Mouse (Mus musculus): ENCODE results near the gene Fthl17b. TPM values are rescaled to one million over a fixed set of nuclear protein-coding genes. Genes with fewer than 3 reads are reported as not detected.
A peak's percentile ranks its signal among the peaks of the same experiment; 100 is the strongest.
"Not testable (repeated sequence)": the region's sequence is repeated elsewhere in the genome, so short reads cannot be mapped to it uniquely, and the experiment has no call there.

Gene Fthl17b
- total RNA-seq (2014; rRNA removed) (not detected in 2 replicates), polyA plus RNA-seq (2015; fragmentation: Nextera tagmentation; extraction: Ambion mirVana) (not detected in 2 replicates)

- H3K4me2 ChIP-seq (ENCODE audit: low read depth, low read length, poor library complexity, severe bottlenecking); DNase-seq (ENCODE audit: low spot score); H3K27me3 ChIP-seq (ENCODE audit: insufficient read depth, low read length); ATAC-seq (ENCODE audit: low FRiP score); H3K4me3 ChIP-seq (ENCODE audit: low read depth, low read length); H3K4me1 ChIP-seq (ENCODE audit: insufficient read depth, low read length); H3K9me3 ChIP-seq (ENCODE audit: low read length); H3K36me3 ChIP-seq (ENCODE audit: insufficient read depth, low read length); H3K27ac ChIP-seq (ENCODE audit: low read depth, low read length); H3K9ac ChIP-seq (replicated peaks; ENCODE audit: low read length, poor library complexity, severe bottlenecking): not testable (repeated sequence)
- WGBS: 93% methylated on average over 4 of the region's 11 CpGs
Measured at GRCm38 (mm10) chrX:8962875-8963274, at the start of gene Fthl17b. TSS of gene Fthl17b (minus strand) at chrX:8962975.

DNA sequence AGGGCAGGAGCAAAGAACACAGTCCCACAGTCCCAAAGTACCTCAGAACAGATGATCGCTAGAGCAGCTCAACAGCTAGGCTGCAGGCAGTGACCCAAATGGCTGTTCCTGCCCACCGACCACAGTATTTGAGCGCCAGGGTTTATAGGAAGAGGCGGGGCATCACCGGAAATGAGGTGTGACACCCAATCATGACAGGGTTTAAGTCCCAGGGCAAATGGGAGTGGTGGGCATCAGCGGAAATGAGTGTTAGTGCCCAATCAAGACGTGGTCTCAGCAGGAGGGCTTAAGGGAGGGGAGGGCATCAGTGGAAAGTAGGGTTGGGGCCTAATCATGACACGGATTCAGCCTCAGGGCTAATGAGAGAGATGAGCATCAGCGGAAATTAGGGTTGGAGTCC, 23.9 kb upstream of the Fthl17b start, which contains the start of gene Fthl17d:
Gene Fthl17d, minus strand, starts transcription at position 101 of the 400 bp plus-strand sequence.
- H3K27me3 ChIP-seq (ENCODE audit: insufficient read depth, low read length); H3K36me3 ChIP-seq (ENCODE audit: insufficient read depth, low read length); H3K4me2 ChIP-seq (ENCODE audit: low read depth, low read length, poor library complexity, severe bottlenecking); H3K27ac ChIP-seq (ENCODE audit: low read depth, low read length); ATAC-seq (ENCODE audit: low FRiP score); DNase-seq (ENCODE audit: low spot score); H3K9me3 ChIP-seq (ENCODE audit: low read length); H3K4me3 ChIP-seq (ENCODE audit: low read depth, low read length); H3K9ac ChIP-seq (replicated peaks; ENCODE audit: low read length, poor library complexity, severe bottlenecking); H3K4me1 ChIP-seq (ENCODE audit: insufficient read depth, low read length): not testable (repeated sequence)
- no CpG with 5 or more reads among the region's 9 CpGs for WGBS

GRCm38 (mm10) chrX:8976459-8976858, 13.7 kb upstream of the Fthl17b start, which contains the start of gene Fthl17c:
TSS of gene Fthl17c (minus strand) at chrX:8976559.
- not testable (repeated sequence) for H3K36me3 ChIP-seq (ENCODE audit: insufficient read depth, low read length); H3K4me3 ChIP-seq (ENCODE audit: low read depth, low read length); H3K9ac ChIP-seq (replicated peaks; ENCODE audit: low read length, poor library complexity, severe bottlenecking); H3K27me3 ChIP-seq (ENCODE audit: insufficient read depth, low read length); ATAC-seq (ENCODE audit: low FRiP score); H3K9me3 ChIP-seq (ENCODE audit: low read length); DNase-seq (ENCODE audit: low spot score); H3K27ac ChIP-seq (ENCODE audit: low read depth, low read length); H3K4me2 ChIP-seq (ENCODE audit: low read depth, low read length, poor library complexity, severe bottlenecking); H3K4me1 ChIP-seq (ENCODE audit: insufficient read depth, low read length)
- no CpG with 5 or more reads among the region's 11 CpGs for WGBS

GRCm38 (mm10) chrX:8964618-8965017, 1.8 kb upstream of the Fthl17b start:
- H3K4me3 ChIP-seq (ENCODE audit: low read depth, low read length); ATAC-seq (ENCODE audit: low FRiP score); DNase-seq (ENCODE audit: low spot score); H3K36me3 ChIP-seq (ENCODE audit: insufficient read depth, low read length); H3K4me1 ChIP-seq (ENCODE audit: insufficient read depth, low read length); H3K9me3 ChIP-seq (ENCODE audit: low read length); H3K4me2 ChIP-seq (ENCODE audit: low read depth, low read length, poor library complexity, severe bottlenecking); H3K27me3 ChIP-seq (ENCODE audit: insufficient read depth, low read length); H3K27ac ChIP-seq (ENCODE audit: low read depth, low read length); H3K9ac ChIP-seq (replicated peaks; ENCODE audit: low read length, poor library complexity, severe bottlenecking): not testable (repeated sequence)
- TF ChIP-seq CTCF (IDR thresholded peaks at IDR 0.05): peak; percentile 30; the same call in 1 of the 2 replicates
- WGBS: 49% methylated on average over 4 of the region's 4 CpGs

DNA sequence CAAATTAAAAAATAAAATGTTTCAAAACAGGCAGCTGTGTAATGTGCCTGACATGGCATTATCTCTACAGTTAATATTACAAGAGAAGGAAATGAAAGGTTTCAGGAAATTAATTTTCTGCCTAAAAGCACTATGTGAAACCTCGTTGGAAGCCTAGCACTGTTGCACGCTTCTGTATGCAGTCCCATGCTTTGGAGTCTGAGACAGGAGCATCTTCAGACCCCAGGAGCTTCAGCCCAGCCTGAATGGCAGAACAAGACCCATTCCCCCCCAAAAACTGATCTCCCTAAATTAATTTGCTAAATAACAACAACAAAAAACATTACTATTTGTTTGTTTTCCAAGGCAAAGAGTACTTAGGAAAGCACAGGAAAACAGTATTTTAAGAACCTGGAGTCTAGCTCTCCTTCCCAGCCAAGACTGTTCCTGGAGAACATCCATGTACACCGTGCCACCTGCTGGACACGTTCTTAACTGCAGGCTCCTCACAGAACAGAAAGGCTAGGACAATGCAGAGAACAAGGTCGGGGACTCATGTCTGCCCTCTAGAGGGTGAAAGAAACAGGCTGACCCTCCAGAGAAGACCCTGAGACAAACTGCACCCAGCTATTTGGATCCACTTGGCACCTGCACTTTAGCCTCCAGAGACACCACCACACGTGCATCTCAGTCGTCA, 14.5 kb downstream of the Fthl17b start:
- ATAC-seq (ENCODE audit: low FRiP score): peak; percentile 71; the same call in 1 of the 2 replicates
- 20% methylated on average over 7 of the region's 7 CpGs for WGBS

DNA sequence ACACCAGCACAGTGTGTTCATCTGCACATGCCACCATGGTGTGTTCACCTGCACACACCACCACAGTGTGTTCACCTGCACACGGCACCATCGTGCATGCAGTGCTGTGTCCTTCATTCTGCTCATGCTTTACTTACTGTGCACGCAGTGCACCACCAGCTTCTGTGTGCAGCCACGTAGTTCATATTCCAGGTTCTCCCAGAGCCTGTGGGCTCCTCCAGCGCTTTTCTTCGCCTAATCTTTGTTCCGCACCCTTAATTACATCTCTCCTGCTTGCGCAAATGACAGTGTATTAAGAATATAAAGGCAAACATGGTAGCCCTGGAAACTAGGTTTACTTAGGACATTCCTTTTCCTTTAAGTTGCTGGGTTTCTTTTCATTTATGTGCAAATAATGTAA, 18.7 kb downstream of the Fthl17b start:
- TF ChIP-seq CTCF (IDR thresholded peaks at IDR 0.05): no peak
- no peaks in the 10 kb centered on the region for H3K4me1 ChIP-seq (ENCODE audit: insufficient read depth, low read length)
- no peaks in the 10 kb centered on the region for H3K36me3 ChIP-seq (ENCODE audit: insufficient read depth, low read length)
- no peak overlapping the region for H3K4me3 ChIP-seq (ENCODE audit: low read depth, low read length)
- ATAC-seq (ENCODE audit: low FRiP score): no peak
- H3K27ac ChIP-seq (ENCODE audit: low read depth, low read length): no peak overlapping the region
- H3K9ac ChIP-seq (replicated peaks; ENCODE audit: low read length, poor library complexity, severe bottlenecking): no peak overlapping the region
- H3K4me2 ChIP-seq (ENCODE audit: low read depth, low read length, poor library complexity, severe bottlenecking): no peak overlapping the region
- H3K27me3 ChIP-seq (ENCODE audit: insufficient read depth, low read length): no peaks in the 10 kb centered on the region
- no peak for DNase-seq (ENCODE audit: low spot score)
- WGBS: 68% methylated on average over 8 of the region's 8 CpGs
- no peaks in the 10 kb centered on the region for H3K9me3 ChIP-seq (ENCODE audit: low read length)

More for the DNA sequence above, 14.5 kb downstream of the Fthl17b start:
- H3K4me1 ChIP-seq (ENCODE audit: insufficient read depth, low read length); H3K4me2 ChIP-seq (ENCODE audit: low read depth, low read length, poor library complexity, severe bottlenecking); H3K4me3 ChIP-seq (ENCODE audit: low read depth, low read length); H3K36me3 ChIP-seq (ENCODE audit: insufficient read depth, low read length); H3K27ac ChIP-seq (ENCODE audit: low read depth, low read length); H3K27me3 ChIP-seq (ENCODE audit: insufficient read depth, low read length); H3K9ac ChIP-seq (replicated peaks; ENCODE audit: low read length, poor library complexity, severe bottlenecking); H3K9me3 ChIP-seq (ENCODE audit: low read length): not testable (repeated sequence)
- TF ChIP-seq CTCF (IDR thresholded peaks at IDR 0.05): peak; percentile 84
- peak; percentile 82 for DNase-seq (ENCODE audit: low spot score)
